Mouse (Mus musculus) heart, postnatal 25 days (tissue): ENCODE results near the gene Cryzl1. TPM values are rescaled to one million over a fixed set of nuclear protein-coding genes. Genes with fewer than 3 reads are reported as not detected.
"Not testable (repeated sequence)": the region's sequence is repeated elsewhere in the genome, so short reads cannot be mapped to it uniquely, and the experiment has no call there.

Experiments used
- DNase-seq: peaks from one replicate; pipeline ENCODE4 v3.0.0; 2022; ENCODE audit warnings: low spot score
- intact Hi-C: fragments of 180-260 bp; cut with DNase I; formaldehyde crosslinking; loops from one replicate; pipeline ENCODE4 v1.15.1; 2025
- total RNA-seq, 2 experiments: library from RNA; stranded (reverse); gene quantifications; 2 replicates each; pipeline ENCODE4 v1.2.3; 2021

The Cryzl1 gene
- total RNA-seq, 2 experiments from 2014 or later: 22.7 to 24.7 TPM

- intact Hi-C loops: loop anchor here (2.0 to 5.0 kb wide), 2 partner anchors 40 to 102 kb away; partner anchors contain the start of genes Donson and Ifngr2
- no peak for DNase-seq
Measured at GRCm38 (mm10) chr16:91649246-91649645, 79.5 kb downstream of the Cryzl1 start.

GRCm38 (mm10) chr16:91648220-91648550 lies 80.6 kb downstream of the Cryzl1 start:
- intact Hi-C loops: loop anchor here (2.0 to 5.0 kb wide), 2 partner anchors 41 to 101 kb away; partner anchors contain the start of genes Donson and Ifngr2
- DNase-seq: peak; percentile 59

- intact Hi-C loops: loop anchor here (2.0 to 5.0 kb wide), 2 partner anchors 41 to 100 kb away; partner anchors contain the start of genes Donson and Ifngr2
- peak; percentile 96 for DNase-seq
Measured at GRCm38 (mm10) chr16:91647461-91648219, 81.1 kb downstream of the Cryzl1 start, which contains the start of gene Son. TSS of gene Son (plus strand) at chr16:91647506.

- intact Hi-C loops: loop anchor here (5.0 kb wide), 1 partner anchor 100 kb away; the partner anchor contains the start of gene Ifngr2
- peak; percentile 93 for DNase-seq
Measured at GRCm38 (mm10) chr16:91646681-91647419, 81.9 kb downstream of the Cryzl1 start, which contains the start of gene Gart. TSS of gene Gart (minus strand) at chr16:91646952.

- intact Hi-C loops: loop anchor here (5.0 kb wide), 1 partner anchor 99 kb away; the partner anchor contains the start of gene Ifngr2
- no peak for DNase-seq
Measured at GRCm38 (mm10) chr16:91645995-91646602, 82.7 kb downstream of the Cryzl1 start.

- intact Hi-C loops: loop anchor here (5.0 kb wide), 1 partner anchor 98 kb away; the partner anchor contains the start of gene Ifngr2
- DNase-seq: not testable (repeated sequence)
Measured at GRCm38 (mm10) chr16:91645420-91645819, 83.4 kb downstream of the Cryzl1 start.

GRCm38 (mm10) chr16:91644901-91645300 lies 83.9 kb downstream of the Cryzl1 start:
- intact Hi-C loops: loop anchor here (5.0 kb wide), 1 partner anchor 98 kb away; the partner anchor contains the start of gene Ifngr2
- no peak for DNase-seq

GRCm38 (mm10) chr16:91640171-91640570 lies 88.6 kb downstream of the Cryzl1 start:
- DNase-seq: no peak
- intact Hi-C loops: no loop called here

- intact Hi-C loops: no loop called here
- DNase-seq: no peak
Measured at GRCm38 (mm10) chr16:91639636-91640035, 89.1 kb downstream of the Cryzl1 start.

Other genes with a start within 250 kb of the Cryzl1 start
- 10 to 100 TPM; 30.5 to 39.7 TPM for gene Ifnar1, start 243.7 kb downstream of the Cryzl1 start, total RNA-seq
- gene Ifngr2, start 181.9 kb downstream of the Cryzl1 start, total RNA-seq: 100 to 1,000 TPM; 153 to 157 TPM
- gene Tmem50b, start 131.2 kb downstream of the Cryzl1 start, total RNA-seq: 10 to 100 TPM; 65.5 to 74.3 TPM
- 10 to 100 TPM; 24.4 to 25.9 TPM for gene Dnajc28, start 109.9 kb downstream of the Cryzl1 start, total RNA-seq
- gene Gart, start 82.0 kb downstream of the Cryzl1 start, total RNA-seq: 10 to 100 TPM; 59.0 to 70.1 TPM
- 100 to 1,000 TPM; 129 to 149 TPM for gene Son, start 81.5 kb downstream of the Cryzl1 start, total RNA-seq
- 1 to 10 TPM; 2.5 to 3.7 TPM for gene Donson, start 40.2 kb downstream of the Cryzl1 start, total RNA-seq
- gene Itsn1, start 306 bp upstream of the Cryzl1 start, total RNA-seq: 10 to 100 TPM; 40.8 to 56.7 TPM